Comparison of ENCODE assay signal across 9 mouse cellular contexts in genomic region chr14:54926401-54927158, GRCm38 (mm10). TPM values are rescaled to one million over a fixed set of nuclear protein-coding genes. Genes with fewer than 3 reads are reported as not detected.
A peak's percentile ranks its signal among the peaks of the same experiment; 100 is the strongest.
DNase-seq lines count a peak whose midpoint lies in the region; ATAC-seq and TF ChIP-seq lines count a peak whose summit lies in the region.
"Had no signal": no experiment of that assay in that cellular context is flagged by ENCODE, and none has a peak within 500 bp of the region (broad histone marks: within the 10 kb centered on the region; RNA-seq: fewer than 3 reads in every experiment).

No protein-coding gene starts in this region.

- peaks cover 21% of the 10 kb centered on the region for H3K27me3 ChIP-seq in intestine, postnatal 0 days (replicated peaks; ENCODE audit: control insufficient read depth, insufficient read depth, low read length)
- peaks cover 3% of the 10 kb centered on the region; the same call in 1 of the 2 replicates for H3K27me3 ChIP-seq in lung, embryonic 16.5 days (ENCODE audit: control insufficient read depth, insufficient read depth, low read depth, low read length)

- no peak for TF ChIP-seq CTCF in intestine, postnatal 0 days (IDR thresholded peaks at IDR 0.05; ENCODE audit: low read depth)

- DNase-seq in layer of hippocampus, postnatal 10 days (ENCODE audit: low spot score in 2 of 2) = peak; percentile 61 to 68
- DNase-seq in layer of hippocampus, adult 11-12 months (ENCODE audit: low spot score) = no peak
- DNase-seq in embryo, embryonic 9.5 days (ENCODE audit: extremely low spot score) = peak; percentile 93
- DNase-seq in heart, adult 11 months = peak; percentile 98
- peak; percentile 90 for DNase-seq in retina, postnatal 1 day

- H3K9me3 ChIP-seq in intestine, postnatal 0 days (ENCODE audit: control insufficient read depth) = no peaks in the 10 kb centered on the region
- H3K9me3 ChIP-seq in lung, embryonic 16.5 days (ENCODE audit: control insufficient read depth, low read length) = no peaks in the 10 kb centered on the region

- no peaks in the 10 kb centered on the region for H3K36me3 ChIP-seq in intestine, postnatal 0 days (ENCODE audit: control insufficient read depth, insufficient read depth)
- peaks cover 5% of the 10 kb centered on the region for H3K36me3 ChIP-seq in lung, embryonic 16.5 days (ENCODE audit: control insufficient read depth, insufficient read depth, low read length)

- H3K4me2 ChIP-seq in intestine, postnatal 0 days (replicated peaks; ENCODE audit: low read depth) = peak overlapping the region; percentile 76
- peak overlapping the region; percentile 84 for H3K4me2 ChIP-seq in lung, embryonic 16.5 days (ENCODE audit: low read depth, low read length)

- ATAC-seq in intestine, postnatal 0 days = peak; percentile 56
- ATAC-seq in lung, embryonic 16.5 days (ENCODE audit: low read depth) = peak; percentile 82
- no peak for ATAC-seq in monocyte, adult 5-6 weeks (replicated peaks; ENCODE audit: insufficient number of reproducible peaks, low FRiP score, low TSS enrichment, poor library complexity, severe bottlenecking)

- peak overlapping the region; percentile 51 for H3K4me3 ChIP-seq in intestine, postnatal 0 days (ENCODE audit: low read depth, low read length)
- H3K4me3 ChIP-seq in lung, embryonic 16.5 days (ENCODE audit: low read length) = peak overlapping the region; percentile 55

- peak overlapping the region; percentile 87 for H3K27ac ChIP-seq in intestine, postnatal 0 days (ENCODE audit: low read depth, low read length)
- H3K27ac ChIP-seq in lung, embryonic 16.5 days (ENCODE audit: low read length) = peak overlapping the region; percentile 97

- WGBS in intestine, postnatal 0 days = 4% methylated on average over 29 of the region's 58 CpGs
- 1% methylated on average over 51 of the region's 58 CpGs for WGBS in lung, embryonic 16.5 days

- 0 out of 2 replicates have a peak, but pooled peaks cover 2% of the 10 kb centered on the region for H3K4me1 ChIP-seq in intestine, postnatal 0 days (replicated peaks; ENCODE audit: control insufficient read depth, insufficient read depth, low read length)
- peaks cover 17% of the 10 kb centered on the region for H3K4me1 ChIP-seq in lung, embryonic 16.5 days (replicated peaks; ENCODE audit: control insufficient read depth, insufficient read depth, low read length)

- H3K9ac ChIP-seq in intestine, postnatal 0 days (ENCODE audit: low read depth, low read length) = peak overlapping the region; percentile 68
- H3K9ac ChIP-seq in lung, embryonic 16.5 days (ENCODE audit: low read length) = peak overlapping the region; percentile 79

RNA-seq across cellular contexts. Expression of gene Efs, which starts 0.7 kb away (rescaled TPM):
- 10 to 100 TPM; 16.8 to 17.9 TPM for total RNA-seq in layer of hippocampus, postnatal 10 days (2021)
- 6.5 and 7.1 TPM in 2 replicates for polyA plus RNA-seq in intestine, postnatal 0 days (2015; fragmentation: Nextera tagmentation; extraction: Ambion mirVana)
- 24.6 and 26.0 TPM in 2 replicates for polyA plus RNA-seq in lung, embryonic 16.5 days (2015; fragmentation: Nextera tagmentation; extraction: Ambion mirVana)
- not detected in 3 replicates for total RNA-seq in monocyte, adult 5-6 weeks (2017)
- total RNA-seq: MEL had no signal

RNA-seq across cellular contexts. Expression of gene Il25, which starts 5.9 kb away (rescaled TPM):
- total RNA-seq in layer of hippocampus, postnatal 10 days (2021) = not detected
- not detected in 2 replicates for polyA plus RNA-seq in intestine, postnatal 0 days (2015; fragmentation: Nextera tagmentation; extraction: Ambion mirVana)
- not detected in 2 replicates for polyA plus RNA-seq in lung, embryonic 16.5 days (2015; fragmentation: Nextera tagmentation; extraction: Ambion mirVana)
- total RNA-seq in monocyte, adult 5-6 weeks (2017) = not detected in 3 replicates
- total RNA-seq: MEL had no signal

RNA-seq across cellular contexts. Expression of gene Cmtm5, which starts 9.5 kb away (rescaled TPM):
- 10 to 100 TPM; 33.5 to 37.0 TPM for total RNA-seq in layer of hippocampus, postnatal 10 days (2021)
- 1.1 and 2.1 TPM in 2 replicates for polyA plus RNA-seq in intestine, postnatal 0 days (2015; fragmentation: Nextera tagmentation; extraction: Ambion mirVana)
- 1.2 and 1.7 TPM in 2 replicates for polyA plus RNA-seq in lung, embryonic 16.5 days (2015; fragmentation: Nextera tagmentation; extraction: Ambion mirVana)
- not detected in 3 replicates for total RNA-seq in monocyte, adult 5-6 weeks (2017)
- total RNA-seq: MEL had no signal

RNA-seq across cellular contexts. Expression of gene Slc22a17, which starts 13.6 kb away (rescaled TPM):
- 100 to 1,000 TPM; 606 to 608 TPM for total RNA-seq in layer of hippocampus, postnatal 10 days (2021)
- 12.5 and 12.9 TPM in 2 replicates for polyA plus RNA-seq in intestine, postnatal 0 days (2015; fragmentation: Nextera tagmentation; extraction: Ambion mirVana)
- 27.2 and 28.3 TPM in 2 replicates for polyA plus RNA-seq in lung, embryonic 16.5 days (2015; fragmentation: Nextera tagmentation; extraction: Ambion mirVana)
- total RNA-seq in monocyte, adult 5-6 weeks (2017) = 0.85 to 1.4 TPM (median 1.1 TPM) in 3 replicates

RNA-seq across cellular contexts. Expression of gene Pabpn1, which starts 34.3 kb away (rescaled TPM):
- 100 to 1,000 TPM; 266 to 288 TPM for total RNA-seq in layer of hippocampus, postnatal 10 days (2021)
- polyA plus RNA-seq in intestine, postnatal 0 days (2015; fragmentation: Nextera tagmentation; extraction: Ambion mirVana) = 60.9 and 64.1 TPM in 2 replicates
- 89.1 and 92.8 TPM in 2 replicates for polyA plus RNA-seq in lung, embryonic 16.5 days (2015; fragmentation: Nextera tagmentation; extraction: Ambion mirVana)
- total RNA-seq in monocyte, adult 5-6 weeks (2017) = 141 to 211 TPM (median 184 TPM) in 3 replicates

Comparison
In these comparisons a context has a peak if more than half of its experiments do, and no peak if none do; other contexts are left out.
1. RNA of gene Efs, which starts 0.7 kb away (total RNA-seq): 16.8 to 17.9 TPM in layer of hippocampus, postnatal 10 days; not detected in monocyte, adult 5-6 weeks; every median in the first group is over 10 times any median in the second.
2. RNA of gene Cmtm5, which starts 9.5 kb away (total RNA-seq): 33.5 to 37.0 TPM in layer of hippocampus, postnatal 10 days; not detected in monocyte, adult 5-6 weeks; every median in the first group is over 10 times any median in the second.